Mouse (Mus musculus): ENCODE measurements around the gene Vmn1r74. TPM values are rescaled to one million over a fixed set of nuclear protein-coding genes. Genes with fewer than 3 reads are reported as not detected.
"Not testable (repeated sequence)": the region's sequence is repeated elsewhere in the genome, so short reads cannot be mapped to it uniquely, and the experiment has no call there.

Gene Vmn1r74
- not detected in 2 replicates for polyA plus RNA-seq (2012; rRNA removed)

GRCm38 (mm10) chr7:11833680-11834079 is at the start of gene Vmn1r74:
Gene Vmn1r74, plus strand, starts transcription at chr7:11833980.
- DNase-seq (ENCODE audit: low spot score): no peak

GRCm38 (mm10) chr7:11813751-11814150 is 20.0 kb upstream of the Vmn1r74 start:
- DNase-seq (ENCODE audit: low spot score): no peak

- DNase-seq (ENCODE audit: low spot score): no peak
Measured at GRCm38 (mm10) chr7:11822166-11822565, 11.6 kb upstream of the Vmn1r74 start.

GRCm38 (mm10) chr7:11823246-11823645 is 10.5 kb upstream of the Vmn1r74 start:
- DNase-seq (ENCODE audit: low spot score): not testable (repeated sequence)

- DNase-seq (ENCODE audit: low spot score): no peak
Measured at GRCm38 (mm10) chr7:11874330-11874729, 40.5 kb downstream of the Vmn1r74 start, which contains the start of gene Vmn1r75. Gene Vmn1r75, plus strand, starts transcription at chr7:11874630.

Other genes starting within 250 kb of the Vmn1r74 start
- not detected in 2 replicates for gene Zscan4-ps3, start 224.7 kb upstream of the Vmn1r74 start, polyA plus RNA-seq (2012; rRNA removed)
- not detected in 2 replicates for gene Vmn1r72, start 153.8 kb upstream of the Vmn1r74 start, polyA plus RNA-seq (2012; rRNA removed)
- not detected in 2 replicates for gene Vmn1r73, start 103.7 kb upstream of the Vmn1r74 start, polyA plus RNA-seq (2012; rRNA removed)
- gene Vmn1r75, start 40.6 kb downstream of the Vmn1r74 start, polyA plus RNA-seq (2012; rRNA removed): not detected in 2 replicates
- gene Vmn1r76, start 104.2 kb downstream of the Vmn1r74 start, polyA plus RNA-seq (2012; rRNA removed): not detected in 2 replicates
- gene Vmn1r77, start 202.8 kb downstream of the Vmn1r74 start, polyA plus RNA-seq (2012; rRNA removed): not detected in 2 replicates